Mouse (Mus musculus) spleen, adult 18-20 months (tissue): Measurements from ENCODE around the gene Pbdc1.
A peak's percentile ranks its signal among the peaks of the same experiment; 100 is the strongest.
"Not testable (repeated sequence)": the region's sequence is repeated elsewhere in the genome, so short reads cannot be mapped to it uniquely, and the experiment has no call there.

Source experiments
- DNase-seq, 2 experiments: peaks; one replicate each; pipeline ENCODE4 v3.0.0; 2022; ENCODE audit warnings: mixed read lengths in 2 of 2

Gene Pbdc1

DNA sequence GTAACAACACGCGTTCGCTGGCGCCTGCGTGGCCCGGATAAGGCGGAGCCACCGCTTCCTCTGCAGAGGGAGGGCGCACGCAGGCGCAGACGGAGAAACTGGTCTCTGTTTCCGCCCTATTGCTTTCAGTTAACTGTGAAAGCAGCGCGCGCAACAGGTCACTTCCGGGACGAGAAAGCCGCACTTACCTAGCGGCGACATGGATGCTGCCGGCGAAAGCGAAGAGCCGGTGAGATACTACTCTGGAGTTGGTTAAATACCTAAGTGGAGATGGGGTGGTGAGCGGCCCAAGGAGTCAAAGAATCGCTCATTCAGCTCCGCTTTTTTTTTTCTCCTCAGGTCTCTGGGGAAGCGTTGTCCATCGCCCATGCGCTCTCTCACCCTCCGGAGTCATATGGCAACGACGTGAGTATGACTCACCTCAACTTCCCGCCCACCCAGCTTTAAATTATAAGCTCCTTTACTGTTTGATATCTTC, at the start of gene Pbdc1:
Pbdc1 (plus strand) TSS at position 142 of the 478 bp plus-strand sequence.
- DNase-seq = peak; percentile 79 to 89

DNA sequence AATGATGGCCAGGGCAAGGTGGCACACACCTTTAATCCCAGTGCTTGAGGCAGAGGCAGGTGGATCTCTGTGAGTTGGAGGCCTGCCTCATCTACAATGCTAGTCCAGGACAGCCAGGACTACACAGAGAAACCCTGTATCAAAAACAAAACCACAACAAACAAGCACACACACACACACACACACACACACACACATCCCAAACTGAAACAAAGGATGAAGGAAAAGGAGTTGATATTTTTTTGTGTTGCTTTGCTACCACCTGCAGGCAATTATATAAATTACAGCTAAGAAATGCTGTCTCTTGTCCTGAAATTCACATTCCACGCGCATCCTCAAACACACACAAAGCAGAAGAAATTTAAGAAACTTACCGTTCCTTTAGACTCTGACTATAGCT, 41.9 kb upstream of the Pbdc1 start:
- DNase-seq = no peak

DNA sequence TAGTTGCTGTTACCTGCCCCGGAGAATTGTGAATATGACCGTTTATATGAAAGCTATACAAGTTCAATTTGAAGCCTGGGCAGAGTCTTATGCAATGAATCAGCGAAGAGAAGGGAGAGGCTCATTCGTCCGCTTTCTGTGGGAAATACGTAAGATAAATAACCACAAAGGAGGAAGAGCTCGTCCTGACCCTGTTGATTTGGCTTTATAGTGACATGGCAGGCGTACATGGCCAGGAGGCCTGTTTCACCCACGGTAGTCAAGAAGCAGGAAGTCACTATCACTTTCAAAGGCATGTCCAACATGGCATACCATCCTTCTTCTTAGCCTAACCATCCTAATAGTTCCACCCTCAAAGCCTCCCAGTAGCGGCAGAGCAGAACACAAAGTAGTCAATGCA, 15.3 kb upstream of the Pbdc1 start:
- peak in 1 of 2 experiments; percentile 8 for DNase-seq

DNA sequence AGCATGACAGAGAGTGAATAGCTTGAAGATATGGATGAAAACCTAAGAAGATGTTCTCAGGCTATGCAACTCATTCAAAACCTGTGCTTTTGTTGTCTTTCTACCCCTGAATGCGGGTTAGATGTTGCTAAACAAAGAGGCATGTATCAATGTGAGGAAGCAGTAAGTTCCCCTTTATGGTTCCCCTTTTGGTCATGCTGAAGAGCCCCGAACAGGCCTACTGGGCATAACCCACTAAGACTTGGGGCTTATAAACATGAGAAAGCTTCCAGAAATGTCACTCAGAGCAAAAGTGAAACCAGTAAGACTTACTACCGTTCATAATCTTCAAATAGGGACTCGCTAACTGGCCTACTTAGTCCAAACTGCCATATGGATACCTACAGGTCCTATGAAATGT, 14.8 kb upstream of the Pbdc1 start:
- no peak for DNase-seq

DNA sequence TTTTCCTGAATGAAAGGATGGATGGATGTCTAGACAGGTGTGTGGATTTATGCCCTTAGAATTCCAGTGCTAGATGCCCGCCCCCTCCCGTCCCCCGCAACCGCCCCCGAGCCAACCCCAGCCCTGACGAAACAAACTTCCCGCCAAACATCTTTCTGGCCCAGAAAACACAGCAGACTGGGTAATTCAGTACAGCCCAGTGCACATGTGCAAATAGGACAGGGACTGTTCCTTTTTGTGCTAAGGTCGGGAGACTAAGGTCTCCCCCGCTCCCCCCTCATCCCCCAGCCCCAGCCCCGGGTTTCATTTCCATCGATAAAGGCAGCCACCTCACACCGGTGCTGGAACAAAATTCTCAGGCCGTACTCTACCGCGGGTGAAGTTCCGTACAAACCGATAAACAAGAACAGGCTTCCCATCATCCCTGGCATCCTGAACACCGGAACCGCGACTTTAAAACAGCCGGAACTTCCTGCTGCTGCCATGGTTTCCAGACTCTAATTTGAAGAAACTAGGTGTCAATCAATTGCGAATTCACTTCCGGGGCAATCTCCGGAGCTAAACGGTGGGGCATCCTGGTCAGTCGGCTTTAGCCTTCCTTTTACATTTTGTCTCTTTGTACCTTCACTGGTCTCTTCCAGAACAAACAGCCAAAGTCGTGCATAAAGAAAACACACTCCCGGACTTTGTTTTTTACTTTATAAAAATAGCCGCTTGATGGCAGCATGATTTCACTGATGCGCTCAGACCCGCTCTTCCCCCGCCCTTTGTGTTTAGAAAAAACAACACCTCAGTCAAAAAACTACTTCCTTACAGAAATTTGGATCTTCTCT, 9.7 kb upstream of the Pbdc1 start:
- peak; percentile 35 to 63 for DNase-seq

DNA sequence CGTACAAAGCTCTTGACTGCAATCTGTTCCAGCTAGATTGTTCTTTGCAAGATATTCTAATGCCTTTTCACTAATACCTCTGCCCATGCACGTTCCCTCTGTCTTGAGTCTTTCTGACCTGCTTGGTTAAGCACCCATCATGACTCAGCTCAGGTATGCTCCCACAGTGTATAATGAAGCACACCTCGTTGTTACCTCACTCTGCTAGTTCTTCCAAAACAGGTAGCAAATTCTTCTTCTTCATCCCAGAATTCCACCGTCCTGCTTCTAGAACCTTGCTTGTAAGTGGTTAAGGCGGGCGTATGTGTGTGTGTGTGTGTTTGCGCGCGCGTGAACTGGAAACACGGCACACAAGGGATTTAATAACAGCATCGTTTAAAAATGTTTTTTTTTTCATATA, 405 bp upstream of the Pbdc1 start:
- DNase-seq = no peak

DNA sequence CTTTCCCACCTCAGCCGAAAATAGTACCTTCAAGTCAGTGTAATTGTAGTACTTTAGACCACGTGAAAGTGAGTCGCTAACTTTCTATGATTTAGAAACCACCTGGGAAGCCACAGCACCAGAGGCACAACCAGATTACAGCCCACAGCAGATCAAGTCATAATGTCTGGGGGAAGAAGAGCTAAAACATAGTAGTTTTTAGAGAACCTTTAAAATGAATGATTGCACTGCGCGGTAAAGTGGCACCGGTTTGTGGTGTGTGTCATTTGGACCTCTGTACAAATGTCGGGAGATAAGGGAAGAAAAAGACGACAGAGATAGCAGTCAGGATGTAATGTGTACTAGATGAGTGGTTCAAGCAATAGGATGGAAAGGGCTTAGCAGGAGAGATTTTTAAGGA, 540 bp downstream of the Pbdc1 start:
- DNase-seq = no peak

DNA sequence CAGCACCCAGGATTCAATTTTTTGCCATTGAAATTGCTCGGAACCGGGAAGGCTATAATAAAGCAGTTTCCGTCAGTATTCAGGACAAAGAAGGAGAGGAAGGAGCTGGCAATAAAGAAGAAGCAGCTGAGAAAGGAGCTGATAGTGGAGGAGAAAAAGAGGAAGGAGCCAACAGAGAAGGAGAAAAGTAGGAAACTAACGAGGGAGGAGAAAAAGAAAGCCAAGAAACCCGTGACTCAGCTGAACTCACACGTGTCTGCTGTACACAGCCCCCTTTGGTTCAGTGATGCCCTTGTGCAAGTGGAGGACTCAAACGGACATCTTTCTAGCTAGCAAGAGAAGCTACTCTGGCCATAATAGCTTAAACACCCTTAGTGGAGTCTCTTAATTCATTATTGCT, 3.5 kb downstream of the Pbdc1 start:
- not testable (repeated sequence) for DNase-seq

DNA sequence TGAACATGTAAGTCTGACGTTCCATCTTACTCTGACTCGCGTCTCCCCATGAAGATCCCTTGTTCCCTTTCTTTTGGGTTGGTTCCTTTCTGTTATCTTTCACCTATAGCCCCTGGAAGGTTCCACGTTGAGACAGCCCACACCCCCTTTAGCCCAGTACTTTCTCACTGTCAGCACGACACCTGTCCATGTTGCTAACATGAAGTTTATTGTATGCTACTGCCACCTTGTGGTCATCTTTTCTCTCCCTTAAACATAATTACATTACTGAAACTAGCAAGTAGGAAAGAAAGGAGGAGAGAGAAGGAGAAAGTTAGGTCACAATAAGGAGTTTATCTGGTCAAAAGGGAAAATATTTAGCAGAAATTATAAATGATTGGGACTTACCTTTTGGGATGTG, 24.6 kb downstream of the Pbdc1 start:
- no peak for DNase-seq

DNA sequence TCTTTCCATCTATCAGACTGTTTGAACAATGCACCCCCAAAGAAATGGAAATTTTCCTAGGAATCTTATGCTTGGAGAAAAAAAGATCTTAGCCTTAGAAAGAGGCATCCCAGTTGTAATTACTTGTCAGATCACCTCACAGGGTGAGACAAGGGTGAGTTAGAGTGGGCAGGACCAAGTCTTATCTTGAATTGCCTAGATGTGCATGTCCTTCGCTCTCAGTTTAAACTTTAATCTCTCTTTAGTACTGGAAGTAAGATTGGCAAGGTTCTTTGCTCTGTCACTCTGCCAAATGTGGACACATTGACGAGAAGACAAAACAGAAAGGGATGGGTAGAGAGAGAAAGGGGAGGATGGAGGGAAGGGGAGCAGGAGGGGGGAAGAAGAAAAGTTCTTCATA, 35.4 kb downstream of the Pbdc1 start:
- no peak for DNase-seq

DNA sequence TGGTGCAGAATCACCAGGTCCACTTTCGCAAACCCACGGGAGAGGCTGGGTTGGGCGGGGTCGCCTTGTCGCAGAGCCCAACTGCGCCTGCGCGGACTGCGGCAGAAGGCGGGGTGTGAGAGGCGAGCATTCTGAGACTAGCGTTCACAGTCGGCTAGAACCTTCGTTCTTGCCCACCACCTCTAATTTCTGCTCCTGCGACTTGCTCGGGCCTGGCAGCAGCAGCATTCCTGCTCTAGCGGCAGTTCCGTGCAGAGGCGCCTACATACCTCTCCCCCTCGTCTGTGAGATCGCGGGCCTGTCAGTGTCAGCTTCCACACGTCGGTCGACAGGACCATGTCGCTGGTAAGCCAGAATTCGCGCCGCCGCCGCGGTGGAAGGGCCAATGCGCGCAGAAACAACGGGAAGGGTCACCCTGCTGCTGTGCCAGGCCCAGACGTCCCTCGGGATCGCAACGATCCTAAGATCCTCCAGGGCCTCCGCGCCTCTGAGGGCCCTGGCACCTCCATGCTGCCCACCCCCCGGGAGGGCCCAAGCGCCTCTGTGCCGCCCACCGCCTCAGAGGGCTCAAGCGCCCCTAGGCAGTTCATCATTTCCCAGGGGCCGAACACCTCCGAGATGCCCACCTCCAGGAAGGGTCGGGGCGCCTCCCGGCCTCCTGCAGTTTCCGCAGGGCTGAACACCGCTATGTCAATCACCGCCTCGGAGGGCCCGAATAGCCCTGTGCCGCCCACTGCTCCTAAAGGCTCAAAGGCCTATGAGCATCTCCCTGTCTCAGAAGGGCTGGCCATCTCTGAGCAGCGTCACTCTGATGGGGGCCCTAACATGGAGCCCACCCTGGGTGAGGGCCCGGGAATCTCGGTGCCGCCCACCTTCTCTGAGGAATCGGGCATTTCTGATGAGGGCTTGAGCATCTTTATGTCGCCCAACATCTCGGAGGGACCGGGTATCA, 41.0 kb downstream of the Pbdc1 start, which contains the start of gene Magee1:
Magee1 (plus strand) TSS at position 104 of the 952 bp plus-strand sequence.
- peak; percentile 57 to 65 for DNase-seq

DNA sequence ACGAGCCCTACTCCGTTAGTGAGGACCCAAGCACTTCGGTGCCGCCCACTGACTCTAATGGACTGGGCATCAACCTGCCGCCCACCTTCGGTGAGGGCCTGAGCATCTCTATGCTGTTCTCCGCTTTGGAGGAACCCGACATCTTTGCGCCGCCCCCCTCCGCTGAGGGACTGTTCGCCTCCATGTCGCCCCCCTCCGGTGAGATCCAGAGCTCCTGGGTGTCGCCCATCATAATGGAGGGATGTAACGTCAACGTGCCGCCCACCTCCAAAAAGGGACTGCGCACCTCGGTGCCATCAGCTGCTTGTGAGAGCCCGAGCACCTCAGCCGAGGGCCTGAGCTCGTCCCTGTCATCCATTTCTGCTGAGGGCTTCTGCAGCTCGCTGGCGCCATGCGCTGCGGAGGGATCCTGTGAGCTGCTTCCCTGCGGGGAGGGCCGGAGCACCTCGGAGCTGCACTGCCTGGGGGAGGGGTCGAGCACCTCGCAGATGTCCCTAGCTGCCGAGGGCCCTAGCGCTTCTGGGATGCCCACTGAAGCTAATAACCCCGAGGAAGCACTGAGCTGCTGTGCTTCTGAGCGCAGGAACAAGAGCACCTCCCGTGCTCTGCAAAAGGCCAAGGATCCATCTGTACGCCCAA, 41.8 kb downstream of the Pbdc1 start:
- peak; percentile 52 to 65 for DNase-seq

DNA sequence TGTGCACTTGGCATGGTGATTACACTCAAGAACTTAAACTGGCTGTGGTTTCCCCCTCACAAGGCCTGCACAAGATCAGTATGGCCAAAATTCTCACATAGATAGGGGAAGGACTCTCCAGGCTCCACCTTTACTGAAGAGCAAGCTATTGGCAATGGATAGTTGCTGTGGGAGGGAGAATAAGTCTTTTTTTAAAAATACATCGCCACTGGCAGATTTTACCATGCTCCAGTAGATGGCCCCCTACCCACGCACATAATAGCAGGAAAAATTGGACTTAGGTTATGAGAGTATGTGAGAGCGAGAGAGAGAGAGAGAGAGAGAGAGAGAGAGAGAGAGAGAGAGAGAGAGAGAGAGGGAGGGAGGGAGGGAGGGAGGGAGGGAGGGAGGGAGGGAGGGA, 45.3 kb downstream of the Pbdc1 start:
- DNase-seq = no peak

DNA sequence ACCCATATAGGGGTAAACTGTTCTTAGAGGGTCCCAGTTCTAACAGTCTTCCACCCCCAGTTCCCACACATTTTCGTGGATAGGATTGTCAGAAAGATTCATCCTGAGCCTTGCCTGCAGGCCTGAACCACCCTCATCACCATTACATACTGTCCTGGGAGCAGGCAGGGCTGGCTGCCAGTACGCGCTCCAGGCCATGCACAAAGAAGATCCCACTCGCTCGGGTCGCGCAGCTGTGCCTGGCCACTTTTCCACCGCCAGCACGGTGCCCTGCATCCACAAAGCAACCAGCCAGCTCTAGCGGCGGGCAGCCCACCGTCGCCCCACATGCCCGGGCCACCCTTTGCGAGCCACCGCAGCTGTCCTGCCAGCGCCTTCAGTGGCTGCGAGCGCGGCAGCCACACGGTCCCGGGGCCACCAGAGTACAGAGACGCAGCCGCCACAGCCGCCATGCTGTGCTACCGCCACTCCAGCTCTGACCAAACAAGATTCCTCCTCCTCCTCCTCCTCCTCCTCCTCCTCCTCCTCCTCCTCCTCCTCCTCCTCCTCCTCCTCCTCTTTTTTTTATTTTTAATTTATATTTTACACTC, 72.4 kb downstream of the Pbdc1 start:
- no peak for DNase-seq

DNA sequence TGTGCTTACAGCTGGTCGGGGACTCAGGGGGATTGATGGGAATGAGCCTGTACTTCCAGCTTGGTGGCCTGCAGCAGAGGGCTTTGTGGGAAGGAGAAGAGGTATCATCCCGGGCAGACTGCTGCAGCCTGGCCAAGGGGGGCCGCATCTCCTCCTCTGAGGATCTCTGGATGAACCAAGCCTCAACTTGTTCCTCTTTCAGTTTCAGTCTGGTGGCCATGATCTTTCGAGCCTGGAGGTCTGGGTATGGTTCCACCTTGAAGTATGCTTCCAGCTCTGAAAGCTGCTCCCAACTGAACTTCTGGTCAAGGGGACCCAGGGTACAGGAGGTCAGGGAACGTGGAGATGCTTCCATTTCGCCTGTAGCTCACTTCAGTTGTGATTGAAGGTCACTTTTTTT, 85.5 kb downstream of the Pbdc1 start:
- not testable (repeated sequence) for DNase-seq
